Mouse (Mus musculus) kidney, embryonic 16.5 days (tissue): ENCODE data around the gene Nxn. TPM values are rescaled to one million over a fixed set of nuclear protein-coding genes. Genes with fewer than 3 reads are reported as not detected.

Source experiments
- ATAC-seq: fragments of 200-750 bp; cut with Nextera tagmentation; 2 replicates; pipeline ENCODE4 v1.8.0; 2017; ENCODE audit warnings: moderate TSS enrichment; ENCODE audit not compliant: low FRiP score, low TSS enrichment
- H3K27ac ChIP-seq: fragments of 300-500 bp; sonication (generic); 2 replicates; pipeline ENCODE4 v1.5.1; 2014; ENCODE audit warnings: low read length
- H3K27me3 ChIP-seq: fragments of 300-500 bp; sonication (generic); 2 replicates; pipeline ENCODE4 v1.6.1; 2014; ENCODE audit warnings: low read length, control low read depth, mixed read lengths; ENCODE audit not compliant: insufficient read depth
- H3K36me3 ChIP-seq: fragments of 300-500 bp; sonication (generic); 2 replicates; pipeline ENCODE4 v1.6.1; 2014; ENCODE audit warnings: low read length, control low read depth, mixed read lengths; ENCODE audit not compliant: insufficient read depth
- H3K4me1 ChIP-seq: fragments of 300-500 bp; sonication (generic); 2 replicates; pipeline ENCODE4 v1.6.1; 2014; ENCODE audit warnings: low read length, control low read depth, mixed read lengths; ENCODE audit not compliant: insufficient read depth
- H3K4me2 ChIP-seq: fragments of 300-500 bp; sonication (generic); replicated peaks from 2 replicates; pipeline ENCODE4 v1.6.1; 2014; ENCODE audit warnings: low read depth, low read length
- H3K4me3 ChIP-seq: fragments of 300-500 bp; sonication (generic); 2 replicates; pipeline ENCODE4 v1.5.1; 2014; ENCODE audit warnings: mild to moderate bottlenecking, low read length
- H3K9ac ChIP-seq: fragments of 300-500 bp; sonication (generic); replicated peaks from 2 replicates; pipeline ENCODE4 v1.6.1; 2014; ENCODE audit warnings: low read length
- H3K9me3 ChIP-seq: fragments of 300-500 bp; sonication (generic); 2 replicates; pipeline ENCODE4 v1.6.1; 2016; ENCODE audit warnings: low read length, control low read depth
- WGBS: fragments of 180-500 bp; shearing (Covaris S2); extraction: QIAGEN DNeasy Blood & Tissue Kit; methylation state at CpG from one replicate; pipeline ENCODE4 v1.1.7; 2014; 5-methylcytosine and 5-hydroxymethylcytosine counted together
- polyA plus RNA-seq: library from polyadenylated mRNA; unstranded; fragments of >200 nt; fragmentation: Nextera tagmentation; extraction: Ambion mirVana; gene quantifications from 2 replicates; pipeline ENCODE4 v1.2.1, GENCODE M21; 2015

Gene Nxn
- polyA plus RNA-seq, 1 experiment from 2014 or later: 26.9 TPM

DNA sequence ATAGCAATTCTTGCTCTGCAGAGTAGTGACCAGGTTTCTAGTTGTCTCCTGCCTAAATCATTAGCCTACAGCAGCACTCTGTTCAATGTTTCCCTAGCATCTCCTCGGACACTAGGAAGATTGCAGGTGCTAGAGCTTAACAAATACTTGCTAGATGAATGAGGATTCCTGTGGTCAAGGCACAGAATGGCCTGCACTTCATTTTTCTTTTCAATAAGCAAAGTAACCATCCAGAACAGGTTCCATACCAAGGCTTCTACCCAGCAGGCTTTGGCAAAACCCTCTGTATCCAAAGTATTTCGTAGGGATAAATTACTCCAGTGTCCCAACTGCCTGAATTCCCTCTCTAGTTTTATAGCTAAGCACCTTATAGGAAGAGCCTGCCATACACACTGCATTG, 81.0 kb downstream of the Nxn start:
- no peak overlapping the region for H3K4me3 ChIP-seq
- H3K9me3 ChIP-seq: no peaks in the 10 kb centered on the region
- no peak overlapping the region for H3K9ac ChIP-seq
- 53% methylated on average over 2 of the region's 2 CpGs for WGBS
- no peaks in the 10 kb centered on the region for H3K27me3 ChIP-seq
- peaks cover 21% of the 10 kb centered on the region for H3K4me1 ChIP-seq
- no peak for ATAC-seq
- no peak overlapping the region for H3K27ac ChIP-seq
- H3K4me2 ChIP-seq: no peak overlapping the region
- no peaks in the 10 kb centered on the region for H3K36me3 ChIP-seq

GRCm38 (mm10) chr11:76315785-76316444, 83.0 kb downstream of the Nxn start:
- Histone ChIP-seq H3K36me3 (no peaks in the 10 kb centered on the region), H3K4me3 (no peak overlapping the region), H3K27me3 (no peaks in the 10 kb centered on the region), H3K27ac (no peak overlapping the region), H3K9ac (no peak overlapping the region), H3K4me2 (no peak overlapping the region), H3K9me3 (no peaks in the 10 kb centered on the region), H3K4me1 (peaks cover 18% of the 10 kb centered on the region)
- ATAC-seq: no peak
- 75% methylated on average over 5 of the region's 5 CpGs for WGBS

- Histone ChIP-seq H3K4me1 (peaks cover 24% of the 10 kb centered on the region), H3K9me3 (no peaks in the 10 kb centered on the region)
Observed at GRCm38 (mm10) chr11:76314741-76315140, 84.2 kb downstream of the Nxn start.

GRCm38 (mm10) chr11:76314140-76314539, 84.8 kb downstream of the Nxn start:
- Histone ChIP-seq H3K36me3 (no peaks in the 10 kb centered on the region), H3K9me3 (no peaks in the 10 kb centered on the region), H3K9ac (no peak overlapping the region), H3K27ac (no peak overlapping the region), H3K4me1 (peaks cover 30% of the 10 kb centered on the region), H3K27me3 (no peaks in the 10 kb centered on the region), H3K4me3 (no peak overlapping the region), H3K4me2 (no peak overlapping the region)
- ATAC-seq: no peak
- WGBS: 62% methylated on average over 6 of the region's 6 CpGs

More at GRCm38 (mm10) chr11:76314741-76315140, 84.2 kb downstream of the Nxn start:
- H3K4me2 ChIP-seq: no peak overlapping the region
- H3K27ac ChIP-seq: no peak overlapping the region
- whole genome bisulfite sequencing: 72% methylated on average over 4 of the region's 4 CpGs
- H3K4me3 ChIP-seq: no peak overlapping the region
- no peaks in the 10 kb centered on the region for H3K27me3 ChIP-seq
- no peak overlapping the region for H3K9ac ChIP-seq
- no peaks in the 10 kb centered on the region for H3K36me3 ChIP-seq
- ATAC-seq: no peak

- peaks cover 33% of the 10 kb centered on the region for H3K4me1 ChIP-seq
- no peak overlapping the region for H3K9ac ChIP-seq
- no peaks in the 10 kb centered on the region for H3K9me3 ChIP-seq
- H3K27ac ChIP-seq: no peak overlapping the region
- ATAC-seq: no peak
- WGBS: 51% methylated on average over 4 of the region's 4 CpGs
- no peak overlapping the region for H3K4me3 ChIP-seq
- H3K27me3 ChIP-seq: no peaks in the 10 kb centered on the region
- H3K36me3 ChIP-seq: no peaks in the 10 kb centered on the region
- H3K4me2 ChIP-seq: no peak overlapping the region
Observed at GRCm38 (mm10) chr11:76312805-76313204, 86.1 kb downstream of the Nxn start.

GRCm38 (mm10) chr11:76311224-76312000, 87.5 kb downstream of the Nxn start:
- no peaks in the 10 kb centered on the region for H3K27me3 ChIP-seq
- no peaks in the 10 kb centered on the region for H3K36me3 ChIP-seq
- no peak overlapping the region for H3K4me2 ChIP-seq
- peaks cover 33% of the 10 kb centered on the region for H3K4me1 ChIP-seq
- H3K9ac ChIP-seq: no peak overlapping the region
- no peak for ATAC-seq
- no peak overlapping the region for H3K4me3 ChIP-seq
- no peak overlapping the region for H3K27ac ChIP-seq
- H3K9me3 ChIP-seq: no peaks in the 10 kb centered on the region
- 77% methylated on average over 12 of the region's 12 CpGs for WGBS

DNA sequence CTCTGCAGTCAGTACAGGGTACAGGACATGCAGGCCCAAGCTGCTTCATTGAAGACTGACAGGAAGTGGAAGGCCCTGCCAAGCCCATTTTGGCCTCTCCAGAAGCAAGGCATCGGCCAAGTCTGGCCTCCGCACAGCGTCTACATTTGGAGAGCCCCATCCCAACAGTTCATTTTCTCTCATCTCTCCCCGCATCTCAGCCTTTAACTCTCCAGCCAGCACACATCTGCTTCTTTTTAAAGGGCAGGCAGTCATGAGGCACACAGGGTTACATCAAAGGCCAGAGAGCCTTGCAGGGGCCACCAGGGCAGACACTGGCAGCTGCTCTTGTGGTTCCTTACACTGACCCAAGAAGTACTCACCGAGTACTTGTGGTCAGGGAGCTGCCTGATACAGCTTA, 89.1 kb downstream of the Nxn start:
- H3K4me3 ChIP-seq: no peak overlapping the region
- no peak overlapping the region for H3K27ac ChIP-seq
- no peaks in the 10 kb centered on the region for H3K27me3 ChIP-seq
- no peak overlapping the region; the same call in 1 of the 2 replicates for H3K9ac ChIP-seq
- H3K36me3 ChIP-seq: no peaks in the 10 kb centered on the region
- peaks cover 41% of the 10 kb centered on the region for H3K4me1 ChIP-seq
- 41% methylated on average over 5 of the region's 5 CpGs for WGBS
- ATAC-seq: no peak
- no peaks in the 10 kb centered on the region for H3K9me3 ChIP-seq
- H3K4me2 ChIP-seq: no peak overlapping the region

DNA sequence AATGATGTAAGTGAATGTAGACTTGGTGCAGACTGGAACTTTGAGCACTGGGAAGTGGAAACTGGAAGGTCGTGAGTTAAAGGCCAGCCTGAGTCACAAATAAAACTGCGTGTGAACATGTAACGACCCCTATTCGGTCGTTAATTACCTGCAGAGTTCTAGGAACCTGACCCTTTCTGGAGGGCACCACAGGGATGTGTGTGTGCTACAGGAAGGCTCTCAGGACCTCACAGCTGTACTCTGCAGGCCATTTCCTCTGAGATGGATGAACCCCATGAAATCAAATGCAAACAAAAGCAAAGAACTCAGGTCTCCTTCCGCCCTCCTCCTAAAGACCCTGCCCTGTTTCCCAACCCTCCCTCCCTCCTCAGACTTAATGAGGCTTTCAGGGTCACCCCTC, 89.9 kb downstream of the Nxn start:
- WGBS: 28% methylated on average over 6 of the region's 6 CpGs
- H3K4me3 ChIP-seq: no peak overlapping the region
- no peaks in the 10 kb centered on the region for H3K27me3 ChIP-seq
- no peaks in the 10 kb centered on the region for H3K36me3 ChIP-seq
- no peak overlapping the region for H3K4me2 ChIP-seq
- no peaks in the 10 kb centered on the region for H3K9me3 ChIP-seq
- H3K4me1 ChIP-seq: peaks cover 45% of the 10 kb centered on the region
- no peak overlapping the region for H3K27ac ChIP-seq
- H3K9ac ChIP-seq: no peak overlapping the region
- no peak for ATAC-seq

DNA sequence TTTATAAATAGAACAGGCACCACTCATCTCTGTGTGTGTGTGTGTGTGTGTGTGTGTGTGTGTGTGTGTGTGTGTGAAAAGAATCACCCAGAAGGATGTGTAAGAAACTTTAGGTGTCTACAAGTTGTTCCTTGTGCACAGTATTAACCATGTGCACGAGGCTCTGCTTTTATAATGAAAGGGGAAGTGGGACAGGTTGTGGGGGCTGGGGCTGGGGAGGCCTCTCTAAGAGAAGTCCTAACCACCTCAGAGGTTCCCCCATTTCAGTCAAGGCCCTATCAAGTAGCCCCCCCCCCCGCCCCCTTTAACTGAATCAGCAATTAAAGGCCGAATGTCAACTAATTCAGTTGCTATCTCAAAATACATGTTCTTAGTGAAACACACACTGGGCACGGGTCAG, 92.2 kb downstream of the Nxn start:
- Histone ChIP-seq H3K4me3 (no peak overlapping the region), H3K4me2 (no peak overlapping the region), H3K27me3 (no peaks in the 10 kb centered on the region), H3K9me3 (no peaks in the 10 kb centered on the region), H3K36me3 (no peaks in the 10 kb centered on the region), H3K9ac (no peak overlapping the region), H3K27ac (no peak overlapping the region), H3K4me1 (peaks cover 54% of the 10 kb centered on the region)
- ATAC-seq: no peak
- 42% methylated on average over 4 of the region's 4 CpGs for WGBS

GRCm38 (mm10) chr11:76305571-76305970, 93.4 kb downstream of the Nxn start:
- no peak for ATAC-seq
- Histone ChIP-seq H3K9me3 (no peaks in the 10 kb centered on the region), H3K9ac (no peak overlapping the region), H3K27me3 (no peaks in the 10 kb centered on the region), H3K4me1 (peaks cover 44% of the 10 kb centered on the region), H3K36me3 (no peaks in the 10 kb centered on the region), H3K4me2 (no peak overlapping the region), H3K27ac (no peak overlapping the region), H3K4me3 (no peak overlapping the region)
- WGBS: 87% methylated on average over 4 of the region's 4 CpGs
